Mouse (Mus musculus) limb, embryonic 10.5 days (tissue): ENCODE data around the gene Mtap. TPM values are rescaled to one million over a fixed set of nuclear protein-coding genes. Genes with fewer than 3 reads are reported as not detected.

Experiments used
- DNase-seq: peaks from one replicate; pipeline ENCODE4 v3.0.0-alpha.2; 2017; ENCODE audit warnings: low spot score
- H3K27ac ChIP-seq: fragments of 300-500 bp; sonication (generic); 2 replicates; pipeline ENCODE4 v1.5.1; 2016; ENCODE audit warnings: mild to moderate bottlenecking
- H3K27me3 ChIP-seq: fragments of 300-500 bp; sonication (generic); 2 replicates; pipeline ENCODE4 v1.6.1; 2016; ENCODE audit warnings: low read depth, mild to moderate bottlenecking; ENCODE audit not compliant: poor library complexity, severe bottlenecking
- H3K36me3 ChIP-seq: fragments of 300-500 bp; sonication (generic); 2 replicates; pipeline ENCODE4 v1.6.1; 2016; ENCODE audit warnings: mild to moderate bottlenecking, moderate library complexity
- H3K4me1 ChIP-seq: fragments of 300-500 bp; sonication (generic); 2 replicates; pipeline ENCODE4 v1.6.1; 2016
- H3K4me3 ChIP-seq: fragments of 300-500 bp; sonication (generic); 2 replicates; pipeline ENCODE4 v1.5.1; 2016; ENCODE audit warnings: mild to moderate bottlenecking, moderate library complexity
- H3K9me3 ChIP-seq: fragments of 300-500 bp; sonication (generic); replicated peaks from 2 replicates; pipeline ENCODE4 v1.6.1; 2016; ENCODE audit warnings: mild to moderate bottlenecking
- WGBS: fragments of 180-500 bp; shearing (Covaris S2); methylation state at CpG from one replicate; pipeline ENCODE4 v1.1.7; 2016; 5-methylcytosine and 5-hydroxymethylcytosine counted together
- polyA plus RNA-seq: library from polyadenylated mRNA; unstranded; fragments of >200 nt; fragmentation: Nextera tagmentation; extraction: Ambion mirVana; gene quantifications from 2 replicates; pipeline ENCODE4 v1.2.1, GENCODE M21; 2016

Gene Mtap
- polyA plus RNA-seq, 1 experiment from 2014 or later, result 117 TPM

DNA sequence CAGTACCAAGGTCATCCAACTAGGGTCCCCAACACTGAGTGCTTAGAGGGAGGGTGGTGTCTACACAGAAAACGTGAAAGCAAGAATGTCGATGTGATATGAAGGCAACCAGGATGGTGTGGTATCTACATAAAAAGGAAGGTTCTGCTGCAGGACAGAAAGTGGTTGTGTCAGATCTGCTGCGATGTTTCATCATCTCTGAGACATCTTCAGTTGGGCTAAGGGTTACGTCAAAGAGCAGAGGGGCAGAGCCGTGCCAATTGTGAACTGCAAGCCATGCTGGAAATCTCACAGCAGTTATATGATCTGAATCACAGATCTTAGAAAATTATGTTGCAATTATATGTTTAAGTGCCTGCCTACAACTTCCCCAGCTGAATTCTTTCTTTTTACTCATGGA is 16.6 kb upstream of the Mtap start:
- H3K4me1 ChIP-seq, result no peaks in the 10 kb centered on the region
- no peak overlapping the region for H3K27ac ChIP-seq
- WGBS, result 94% methylated on average over 5 of the region's 5 CpGs
- no peaks in the 10 kb centered on the region for H3K27me3 ChIP-seq
- H3K9me3 ChIP-seq, result no peaks in the 10 kb centered on the region
- H3K4me3 ChIP-seq, result no peak overlapping the region
- no peak for DNase-seq
- H3K36me3 ChIP-seq, result no peaks in the 10 kb centered on the region

GRCm38 (mm10) chr4:89123446-89124243 is 13.3 kb upstream of the Mtap start:
- no peaks in the 10 kb centered on the region for H3K9me3 ChIP-seq
- DNase-seq, result no peak
- no peak overlapping the region for H3K27ac ChIP-seq
- no peaks in the 10 kb centered on the region for H3K27me3 ChIP-seq
- 73% methylated on average over 16 of the region's 16 CpGs for WGBS
- H3K36me3 ChIP-seq, result no peaks in the 10 kb centered on the region
- no peak overlapping the region for H3K4me3 ChIP-seq
- peaks cover 6% of the 10 kb centered on the region for H3K4me1 ChIP-seq

DNA sequence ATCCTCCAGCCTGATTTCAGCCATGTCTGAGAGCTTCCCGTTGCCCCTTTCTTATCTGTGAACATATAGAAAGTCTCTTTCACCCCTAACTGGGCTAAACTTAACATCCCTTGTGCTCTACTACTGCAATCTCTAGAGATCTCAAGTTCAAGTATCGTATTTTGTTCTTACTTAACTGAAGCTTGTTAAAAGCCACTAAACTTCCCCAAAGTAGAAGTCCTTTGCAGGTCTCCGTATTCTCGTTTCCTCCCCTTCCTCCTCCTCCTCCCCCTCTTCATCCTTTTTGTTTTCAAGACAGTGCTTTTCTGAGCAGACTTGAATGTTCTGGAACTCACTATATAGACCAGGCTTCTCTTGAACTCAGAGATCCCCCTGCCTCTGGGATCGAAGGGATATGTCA is 9.2 kb upstream of the Mtap start:
- no peak for DNase-seq
- Histone ChIP-seq H3K27ac (no peak overlapping the region), H3K27me3 (no peaks in the 10 kb centered on the region), H3K4me3 (no peak overlapping the region), H3K9me3 (no peaks in the 10 kb centered on the region), H3K36me3 (no peaks in the 10 kb centered on the region), H3K4me1 (peaks cover 6% of the 10 kb centered on the region)
- 60% methylated on average over 5 of the region's 5 CpGs for WGBS

- Histone ChIP-seq H3K4me3 (no peak overlapping the region), H3K27ac (no peak overlapping the region)
- WGBS, result 27% methylated on average over 20 of the region's 20 CpGs
Measured at GRCm38 (mm10) chr4:89128080-89128936, 8.6 kb upstream of the Mtap start.

DNA sequence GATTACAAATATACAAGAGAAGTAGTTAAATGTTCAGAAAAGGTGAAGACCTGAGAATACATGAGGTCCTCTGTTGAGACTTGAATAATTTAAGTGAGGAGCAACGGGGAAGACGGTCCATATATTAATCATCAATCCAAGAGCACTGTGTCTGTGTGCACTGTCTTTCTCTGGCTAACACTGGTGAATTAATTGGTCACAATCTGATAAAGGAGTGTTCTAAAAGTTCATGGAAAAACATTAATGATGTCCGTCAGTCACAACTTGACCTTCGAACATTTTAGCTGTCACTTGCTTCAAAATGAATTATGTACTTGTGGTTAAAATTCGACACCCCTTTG is 8.0 kb upstream of the Mtap start:
- Histone ChIP-seq H3K4me1 (peaks cover 6% of the 10 kb centered on the region), H3K36me3 (no peaks in the 10 kb centered on the region), H3K9me3 (no peaks in the 10 kb centered on the region), H3K4me3 (no peak overlapping the region), H3K27me3 (no peaks in the 10 kb centered on the region), H3K27ac (no peak overlapping the region)
- 80% methylated on average over 5 of the region's 5 CpGs for WGBS
- no peak for DNase-seq

More at GRCm38 (mm10) chr4:89128080-89128936, 8.6 kb upstream of the Mtap start:
- H3K27me3 ChIP-seq, result no peaks in the 10 kb centered on the region
- no peaks in the 10 kb centered on the region for H3K9me3 ChIP-seq
- H3K4me1 ChIP-seq, result peaks cover 6% of the 10 kb centered on the region
- no peaks in the 10 kb centered on the region for H3K36me3 ChIP-seq
- peak; percentile 75 for DNase-seq

GRCm38 (mm10) chr4:89129311-89129913 is 7.5 kb upstream of the Mtap start:
- peaks cover 6% of the 10 kb centered on the region for H3K4me1 ChIP-seq
- H3K36me3 ChIP-seq, result no peaks in the 10 kb centered on the region
- H3K27ac ChIP-seq, result no peak overlapping the region
- no peak overlapping the region for H3K4me3 ChIP-seq
- H3K27me3 ChIP-seq, result no peaks in the 10 kb centered on the region
- no peaks in the 10 kb centered on the region for H3K9me3 ChIP-seq
- peak; percentile 58 for DNase-seq
- 12% methylated on average over 5 of the region's 5 CpGs for WGBS

GRCm38 (mm10) chr4:89131795-89132194 is 5.1 kb upstream of the Mtap start:
- H3K4me3 ChIP-seq, result no peak overlapping the region
- H3K9me3 ChIP-seq, result no peaks in the 10 kb centered on the region
- H3K36me3 ChIP-seq, result no peaks in the 10 kb centered on the region
- 81% methylated on average over 3 of the region's 3 CpGs for WGBS
- H3K27me3 ChIP-seq, result no peaks in the 10 kb centered on the region
- peaks cover 12% of the 10 kb centered on the region for H3K4me1 ChIP-seq
- no peak overlapping the region for H3K27ac ChIP-seq
- DNase-seq, result no peak

- Histone ChIP-seq H3K36me3 (peaks cover 7% of the 10 kb centered on the region), H3K4me3 (peak overlapping the region; percentile 97; the same call in 1 of the 2 replicates), H3K4me1 (peaks cover 28% of the 10 kb centered on the region), H3K27me3 (no peaks in the 10 kb centered on the region), H3K27ac (peak overlapping the region; percentile 98; the same call in 1 of the 2 replicates), H3K9me3 (no peaks in the 10 kb centered on the region)
- no peak for DNase-seq
- WGBS, result 27% methylated on average over 3 of the region's 3 CpGs
Measured at GRCm38 (mm10) chr4:89136356-89136755, 566 bp upstream of the Mtap start.

- Histone ChIP-seq H3K36me3 (peaks cover 18% of the 10 kb centered on the region), H3K4me1 (peaks cover 28% of the 10 kb centered on the region), H3K27me3 (no peaks in the 10 kb centered on the region), H3K27ac (peak overlapping the region; percentile 98), H3K9me3 (no peaks in the 10 kb centered on the region), H3K4me3 (peak overlapping the region; percentile 97)
- no peak for DNase-seq
- WGBS, result under 1% methylated on average over 35 of the region's 36 CpGs
Measured at GRCm38 (mm10) chr4:89137542-89138360, 829 bp downstream of the Mtap start.

DNA sequence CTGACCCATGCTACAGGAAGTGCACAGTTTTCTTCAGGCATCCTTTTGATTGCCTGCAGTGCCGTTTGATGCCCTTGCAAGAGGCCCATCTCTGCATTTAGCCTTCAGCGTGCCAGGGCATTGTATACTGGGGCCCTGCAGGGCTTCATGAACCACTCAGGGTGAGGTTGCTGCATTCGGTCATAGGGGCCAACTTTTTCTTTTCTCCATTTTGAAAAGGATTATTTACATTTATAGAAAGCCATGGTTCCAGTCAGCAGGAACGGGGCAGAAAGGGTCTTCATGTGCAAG is 1.4 kb downstream of the Mtap start:
- Histone ChIP-seq H3K36me3 (peaks cover 23% of the 10 kb centered on the region), H3K27me3 (no peaks in the 10 kb centered on the region), H3K9me3 (no peaks in the 10 kb centered on the region), H3K4me1 (peaks cover 28% of the 10 kb centered on the region), H3K4me3 (peak overlapping the region; percentile 97), H3K27ac (peak overlapping the region; percentile 98)
- DNase-seq, result no peak
- 20% methylated on average over 4 of the region's 4 CpGs for WGBS

DNA sequence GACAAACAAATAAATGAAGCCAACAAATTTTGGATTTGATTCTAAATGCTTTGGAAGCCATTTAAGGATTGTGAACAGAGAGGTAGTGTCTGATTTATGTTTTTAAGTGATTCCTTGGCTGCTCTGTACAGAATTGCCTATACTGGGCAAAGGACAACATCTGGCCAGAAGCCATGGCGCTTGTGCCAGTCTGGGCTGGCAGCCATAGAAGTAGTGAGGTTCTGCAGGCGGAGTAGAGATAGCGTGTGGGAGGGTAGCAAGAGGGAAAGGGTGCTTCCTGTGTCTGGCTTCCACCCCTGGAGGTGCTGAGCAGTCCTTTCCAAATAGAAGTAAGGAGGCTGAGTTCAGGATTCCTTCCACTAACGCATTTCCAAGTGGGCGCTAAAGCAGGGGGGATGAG is 3.9 kb downstream of the Mtap start:
- Histone ChIP-seq H3K27me3 (no peaks in the 10 kb centered on the region), H3K4me1 (peaks cover 28% of the 10 kb centered on the region), H3K4me3 (no peak overlapping the region), H3K36me3 (peaks cover 43% of the 10 kb centered on the region), H3K27ac (no peak overlapping the region), H3K9me3 (no peaks in the 10 kb centered on the region)
- DNase-seq, result no peak
- 84% methylated on average over 5 of the region's 5 CpGs for WGBS

DNA sequence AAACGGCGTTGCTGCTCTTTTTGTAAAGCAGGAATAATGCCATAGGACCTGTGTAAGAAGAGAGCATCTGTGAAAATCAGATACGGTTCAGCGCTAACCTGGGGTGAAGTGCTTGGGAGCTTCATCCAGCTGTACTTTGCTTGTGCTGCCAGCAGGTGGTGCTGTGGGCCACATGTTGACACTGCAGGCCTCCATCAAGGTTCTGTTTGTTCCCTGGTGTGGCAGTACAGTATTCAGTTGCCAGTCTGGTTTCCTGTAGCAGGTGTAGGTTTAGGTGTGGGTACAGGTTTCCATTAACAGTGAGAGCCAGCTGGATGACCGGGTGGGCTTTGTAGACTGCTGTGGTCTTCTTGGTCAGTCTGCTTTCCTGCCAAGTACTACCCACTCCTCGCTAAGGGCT is 8.5 kb downstream of the Mtap start:
- WGBS, result 47% methylated on average over 6 of the region's 6 CpGs
- no peak overlapping the region for H3K4me3 ChIP-seq
- H3K27ac ChIP-seq, result no peak overlapping the region
- DNase-seq, result peak; percentile 86
- H3K9me3 ChIP-seq, result no peaks in the 10 kb centered on the region
- no peaks in the 10 kb centered on the region for H3K27me3 ChIP-seq
- no peaks in the 10 kb centered on the region for H3K4me1 ChIP-seq
- peaks cover 62% of the 10 kb centered on the region for H3K36me3 ChIP-seq
